Mouse (Mus musculus): ENCODE results near the gene Rasgrp2. TPM values are rescaled to one million over a fixed set of nuclear protein-coding genes. Genes with fewer than 3 reads are reported as not detected.

Rasgrp2 gene
- polyA plus RNA-seq, 1 experiment: 696 TPM

GRCm38 (mm10) chr19:6370175-6370574 lies 29.0 kb upstream of the Rasgrp2 start:
- H3K4me1 ChIP-seq: peaks cover 55% of the 10 kb centered on the region

DNA sequence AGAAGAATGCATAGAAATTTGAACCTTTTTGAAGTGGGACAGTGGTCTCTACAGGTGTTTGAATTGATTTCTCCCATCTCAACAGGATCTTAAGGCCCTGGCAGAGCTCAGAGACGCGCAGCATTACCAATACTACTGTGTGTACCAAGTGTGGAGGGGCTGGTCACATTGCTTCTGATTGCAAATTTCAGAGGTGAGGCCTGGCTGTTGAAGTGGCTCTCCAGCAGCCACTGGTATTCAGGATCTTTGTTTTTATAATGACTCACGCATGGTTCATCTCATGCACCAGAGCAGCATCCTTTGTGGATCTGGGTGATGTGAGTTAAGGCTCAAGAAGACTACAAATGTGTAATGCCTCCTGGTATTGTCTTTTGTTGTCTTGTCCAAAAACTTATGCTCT lies 26.7 kb upstream of the Rasgrp2 start:
- H3K9me3 ChIP-seq: no peaks in the 10 kb centered on the region
- peaks cover 44% of the 10 kb centered on the region for H3K4me1 ChIP-seq
- H3K27me3 ChIP-seq (replicated peaks): no peaks in the 10 kb centered on the region
- peaks cover 100% of the 10 kb centered on the region for H3K36me3 ChIP-seq (replicated peaks; ENCODE audit: low read length)
- TF ChIP-seq GATA1 (IDR thresholded peaks at IDR 0.05; ENCODE audit: borderline replicate concordance, low read length) (no peak), FLI1 (IDR thresholded peaks at IDR 0.05; ENCODE audit: low read length) (no peak)
- H3K4me3 ChIP-seq (replicated peaks): no peak overlapping the region

More at GRCm38 (mm10) chr19:6370175-6370574, 29.0 kb upstream of the Rasgrp2 start:
- no peaks in the 10 kb centered on the region for H3K9me3 ChIP-seq
- H3K27me3 ChIP-seq (replicated peaks): no peaks in the 10 kb centered on the region
- H3K36me3 ChIP-seq (replicated peaks; ENCODE audit: low read length): peaks cover 100% of the 10 kb centered on the region
- no peak overlapping the region for H3K4me3 ChIP-seq (replicated peaks)
- TF ChIP-seq FLI1 (IDR thresholded peaks at IDR 0.05; ENCODE audit: low read length) (no peak), GATA1 (IDR thresholded peaks at IDR 0.05; ENCODE audit: borderline replicate concordance, low read length) (no peak)

DNA sequence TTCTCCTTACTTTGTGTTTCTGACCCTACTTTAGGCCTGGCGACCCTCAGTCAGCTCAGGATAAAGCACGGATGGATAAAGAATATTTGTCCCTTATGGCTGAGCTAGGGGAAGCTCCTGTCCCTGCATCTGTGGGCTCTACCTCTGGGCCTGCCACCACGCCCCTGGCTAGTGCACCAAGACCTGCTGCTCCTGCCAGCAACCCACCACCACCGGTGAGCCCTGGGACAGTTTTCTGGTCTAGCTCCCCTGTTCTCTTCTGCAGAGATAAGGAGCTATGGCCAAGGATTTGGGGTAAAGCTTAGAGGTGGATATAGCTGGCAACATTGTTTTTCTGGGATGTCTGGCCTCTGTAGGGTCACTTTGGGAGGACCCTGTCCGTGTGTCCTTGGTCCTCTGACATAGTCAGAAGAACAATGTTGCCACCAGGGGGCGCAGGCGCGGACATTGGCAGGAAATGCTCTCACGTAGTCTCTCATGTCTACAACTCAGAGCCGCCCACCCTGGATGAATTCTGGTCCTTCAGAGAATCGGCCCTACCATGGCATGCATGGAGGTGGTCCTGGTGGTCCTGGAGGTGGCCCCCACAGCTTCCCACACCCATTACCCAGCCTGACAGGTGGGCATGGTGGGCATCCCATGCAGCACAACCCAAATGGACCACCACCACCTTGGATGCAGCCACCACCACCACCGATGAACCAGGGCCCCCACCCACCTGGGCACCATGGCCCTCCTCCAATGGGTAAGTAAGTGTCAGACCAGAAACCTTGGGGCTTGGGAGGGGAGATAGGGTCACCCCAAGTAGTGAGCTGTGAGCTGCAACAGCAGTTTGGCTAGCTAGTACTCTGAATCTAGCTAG lies 25.4 kb upstream of the Rasgrp2 start:
- H3K4me1 ChIP-seq: peaks cover 46% of the 10 kb centered on the region
- H3K27me3 ChIP-seq (replicated peaks): no peaks in the 10 kb centered on the region
- TF ChIP-seq GATA1 (IDR thresholded peaks at IDR 0.05; ENCODE audit: borderline replicate concordance, low read length) (no peak), FLI1 (IDR thresholded peaks at IDR 0.05; ENCODE audit: low read length) (no peak)
- H3K36me3 ChIP-seq (replicated peaks; ENCODE audit: low read length): peaks cover 100% of the 10 kb centered on the region
- H3K9me3 ChIP-seq: no peaks in the 10 kb centered on the region
- H3K4me3 ChIP-seq (replicated peaks): peak overlapping the region; percentile 50

- H3K4me3 ChIP-seq (replicated peaks): no peak overlapping the region
- H3K9me3 ChIP-seq: no peaks in the 10 kb centered on the region
- TF ChIP-seq GATA1 (IDR thresholded peaks at IDR 0.05; ENCODE audit: borderline replicate concordance, low read length) (no peak), FLI1 (IDR thresholded peaks at IDR 0.05; ENCODE audit: low read length) (no peak)
- peaks cover 100% of the 10 kb centered on the region for H3K36me3 ChIP-seq (replicated peaks; ENCODE audit: low read length)
- no peaks in the 10 kb centered on the region for H3K27me3 ChIP-seq (replicated peaks)
- H3K4me1 ChIP-seq: peaks cover 47% of the 10 kb centered on the region
Observed at GRCm38 (mm10) chr19:6374571-6374970, 24.6 kb upstream of the Rasgrp2 start.

- H3K36me3 ChIP-seq (replicated peaks; ENCODE audit: low read length): peaks cover 96% of the 10 kb centered on the region
- H3K4me1 ChIP-seq: peaks cover 50% of the 10 kb centered on the region
- no peaks in the 10 kb centered on the region for H3K27me3 ChIP-seq (replicated peaks)
- H3K9me3 ChIP-seq: no peaks in the 10 kb centered on the region
- TF ChIP-seq GATA1 (IDR thresholded peaks at IDR 0.05; ENCODE audit: borderline replicate concordance, low read length) (no peak), FLI1 (IDR thresholded peaks at IDR 0.05; ENCODE audit: low read length) (no peak)
- no peak overlapping the region for H3K4me3 ChIP-seq (replicated peaks)
Observed at GRCm38 (mm10) chr19:6375423-6376254, 23.5 kb upstream of the Rasgrp2 start.

- Histone ChIP-seq H3K4me3 (replicated peaks) (no peak overlapping the region), H3K36me3 (replicated peaks; ENCODE audit: low read length) (peaks cover 96% of the 10 kb centered on the region), H3K9me3 (no peaks in the 10 kb centered on the region), H3K27me3 (replicated peaks) (no peaks in the 10 kb centered on the region), H3K4me1 (peaks cover 54% of the 10 kb centered on the region)
- TF ChIP-seq GATA1 (IDR thresholded peaks at IDR 0.05; ENCODE audit: borderline replicate concordance, low read length) (no peak), FLI1 (IDR thresholded peaks at IDR 0.05; ENCODE audit: low read length) (no peak)
Observed at GRCm38 (mm10) chr19:6376255-6376564, 22.9 kb upstream of the Rasgrp2 start.

GRCm38 (mm10) chr19:6376643-6377042 lies 22.5 kb upstream of the Rasgrp2 start:
- Histone ChIP-seq H3K4me1 (peaks cover 56% of the 10 kb centered on the region), H3K9me3 (no peaks in the 10 kb centered on the region), H3K36me3 (replicated peaks; ENCODE audit: low read length) (peaks cover 93% of the 10 kb centered on the region), H3K27me3 (replicated peaks) (no peaks in the 10 kb centered on the region), H3K4me3 (replicated peaks) (no peak overlapping the region)
- TF ChIP-seq GATA1 (IDR thresholded peaks at IDR 0.05; ENCODE audit: borderline replicate concordance, low read length): no peak
- no peak for TF ChIP-seq FLI1 (IDR thresholded peaks at IDR 0.05; ENCODE audit: low read length)

DNA sequence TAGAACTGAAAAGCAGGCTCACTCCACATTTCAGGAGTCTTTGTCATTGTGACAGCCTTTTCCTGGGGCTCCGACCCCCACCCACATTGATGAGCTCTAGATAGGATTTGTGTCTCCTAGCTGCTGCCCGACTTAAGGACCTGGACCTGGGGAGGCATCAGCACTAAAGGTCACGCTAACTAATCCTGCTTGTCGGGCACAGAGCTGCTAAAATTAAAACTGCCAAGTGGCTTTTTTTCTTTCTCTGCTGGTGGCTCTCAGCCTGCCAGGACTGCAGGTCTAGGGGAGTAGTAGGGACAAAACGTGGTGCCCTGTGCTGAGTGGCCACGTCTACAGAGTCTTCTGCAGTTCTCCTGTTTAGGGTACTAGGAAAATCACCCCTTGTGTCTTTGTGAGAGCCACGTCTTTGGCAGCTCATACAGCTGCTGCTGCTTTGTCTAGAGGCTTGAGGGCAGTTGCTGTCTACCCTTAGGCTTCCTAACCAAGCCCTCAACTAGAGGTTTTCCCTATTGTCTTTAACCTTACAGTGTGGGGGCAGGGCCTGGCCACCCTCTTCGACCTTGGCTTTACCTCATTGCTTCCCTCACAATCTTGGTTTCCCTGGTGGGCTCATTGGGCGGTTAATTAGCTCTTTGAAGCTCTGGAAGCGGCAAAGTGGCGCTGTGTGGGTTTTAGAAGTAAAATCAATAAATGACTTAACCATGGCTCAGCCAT lies 21.7 kb upstream of the Rasgrp2 start:
- Histone ChIP-seq H3K36me3 (replicated peaks; ENCODE audit: low read length) (peaks cover 85% of the 10 kb centered on the region), H3K27me3 (replicated peaks) (no peaks in the 10 kb centered on the region), H3K9me3 (no peaks in the 10 kb centered on the region), H3K4me1 (peaks cover 58% of the 10 kb centered on the region), H3K4me3 (replicated peaks) (no peak overlapping the region)
- no peak for TF ChIP-seq FLI1 (IDR thresholded peaks at IDR 0.05; ENCODE audit: low read length)
- TF ChIP-seq GATA1 (IDR thresholded peaks at IDR 0.05; ENCODE audit: borderline replicate concordance, low read length): no peak

- no peaks in the 10 kb centered on the region for H3K9me3 ChIP-seq
- H3K4me1 ChIP-seq: peaks cover 74% of the 10 kb centered on the region
- no peak overlapping the region for H3K4me3 ChIP-seq (replicated peaks)
- TF ChIP-seq GATA1 (IDR thresholded peaks at IDR 0.05; ENCODE audit: borderline replicate concordance, low read length) (no peak), FLI1 (IDR thresholded peaks at IDR 0.05; ENCODE audit: low read length) (no peak)
- no peaks in the 10 kb centered on the region for H3K27me3 ChIP-seq (replicated peaks)
- peaks cover 54% of the 10 kb centered on the region for H3K36me3 ChIP-seq (replicated peaks; ENCODE audit: low read length)
Observed at GRCm38 (mm10) chr19:6380411-6381166, 18.6 kb upstream of the Rasgrp2 start.

All from megakaryocyte, embryonic 14.5 days (primary cell).